Mouse (Mus musculus): Measurements from ENCODE around the gene Mmp9. TPM values are rescaled to one million over a fixed set of nuclear protein-coding genes. Genes with fewer than 3 reads are reported as not detected.

Gene Mmp9
- polyA plus RNA-seq, 1 experiment from 2014 or later, result 5.7 TPM

DNA sequence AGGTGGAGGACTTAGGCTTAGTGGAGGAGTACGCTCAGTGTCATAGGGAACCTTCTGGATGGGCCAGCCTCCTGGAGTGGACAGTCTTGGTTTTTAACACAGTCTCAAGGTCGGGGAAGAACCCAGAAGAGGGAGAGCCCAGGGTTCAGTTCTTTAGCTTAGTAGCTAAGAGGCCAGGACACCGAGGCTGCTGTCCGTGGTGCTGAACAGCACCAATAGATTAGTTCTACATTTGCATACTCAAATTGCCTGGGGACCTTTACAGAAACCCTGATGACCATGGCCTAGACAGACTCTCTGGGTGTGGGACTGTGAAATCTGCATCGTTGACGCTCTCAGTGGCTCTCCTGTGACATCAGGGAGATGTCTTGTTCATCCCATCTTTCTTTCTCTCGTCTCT lies 39.2 kb downstream of the Mmp9 start:
- Histone ChIP-seq H3K9ac (no peak overlapping the region), H3K27ac (no peak overlapping the region), H3K27me3 (peaks cover 8% of the 10 kb centered on the region), H3K9me3 (replicated peaks) (no peaks in the 10 kb centered on the region), H3K4me1 (no peaks in the 10 kb centered on the region; the same call in 1 of the 2 replicates), H3K4me3 (no peak overlapping the region), H3K36me3 (no peaks in the 10 kb centered on the region), H3K4me2 (replicated peaks) (no peak overlapping the region)
- WGBS, result 22% methylated on average over 7 of the region's 7 CpGs
- ATAC-seq (ENCODE audit: low FRiP score), result no peak

DNA sequence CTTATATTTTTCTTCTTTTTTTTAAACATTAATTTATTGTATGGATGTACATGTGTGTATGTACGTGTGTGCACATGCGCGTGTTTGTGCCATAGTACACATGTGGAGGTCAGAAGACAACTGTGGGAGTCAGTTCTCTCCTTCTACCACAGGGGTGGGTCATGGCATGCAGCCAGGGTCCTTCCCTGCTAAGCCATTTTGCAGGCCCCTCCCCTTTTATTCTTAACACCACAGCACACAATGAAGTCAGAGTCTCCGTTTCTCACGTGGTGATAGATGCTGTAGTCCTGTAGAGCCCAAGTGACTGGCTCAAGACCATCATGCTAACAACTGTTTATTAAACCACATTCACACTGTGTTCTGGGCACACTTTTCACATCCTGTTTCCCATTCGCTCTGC lies 45.4 kb downstream of the Mmp9 start:
- no peak overlapping the region for H3K4me2 ChIP-seq (replicated peaks)
- no peaks in the 10 kb centered on the region for H3K9me3 ChIP-seq (replicated peaks)
- H3K27me3 ChIP-seq, result peaks cover 5% of the 10 kb centered on the region; the same call in 1 of the 2 replicates
- 83% methylated on average over 6 of the region's 6 CpGs for WGBS
- no peak overlapping the region for H3K4me3 ChIP-seq
- no peak for ATAC-seq (ENCODE audit: low FRiP score)
- no peak overlapping the region for H3K27ac ChIP-seq
- no peaks in the 10 kb centered on the region for H3K36me3 ChIP-seq
- no peaks in the 10 kb centered on the region for H3K4me1 ChIP-seq
- no peak overlapping the region for H3K9ac ChIP-seq

DNA sequence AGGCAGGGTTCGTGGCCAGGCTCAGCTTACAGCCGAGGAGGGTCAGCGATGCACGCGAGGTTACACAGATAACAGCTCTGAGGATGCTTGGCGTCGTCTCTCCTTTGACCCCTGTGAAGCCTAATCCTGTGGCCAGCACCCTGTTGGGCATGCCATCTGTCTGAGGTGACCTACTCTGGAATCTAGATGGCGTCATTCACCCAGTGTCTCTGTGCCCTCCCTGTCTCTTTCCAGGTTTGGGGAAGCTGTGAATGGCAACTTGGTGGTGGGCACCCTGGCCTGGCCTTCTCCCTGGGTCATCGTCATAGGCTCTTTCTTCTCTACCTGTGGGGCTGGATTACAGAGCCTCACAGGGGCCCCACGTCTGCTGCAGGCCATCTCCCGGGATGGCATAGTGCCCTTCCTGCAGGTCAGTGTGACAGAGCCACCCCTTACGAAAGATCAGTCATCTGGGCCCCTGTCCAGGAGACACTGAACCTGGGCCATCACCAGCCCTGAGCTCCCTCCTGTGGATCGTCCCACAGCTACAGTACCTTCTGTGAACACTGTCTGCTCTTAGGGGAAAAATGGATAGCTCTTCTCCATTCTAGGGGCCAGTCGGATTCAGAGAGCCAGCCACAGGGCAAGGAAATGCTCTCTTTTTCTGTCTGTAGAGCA lies 45.9 kb downstream of the Mmp9 start:
- WGBS, result 79% methylated on average over 14 of the region's 14 CpGs
- Histone ChIP-seq H3K9ac (no peak overlapping the region), H3K27ac (no peak overlapping the region), H3K4me2 (replicated peaks) (no peak overlapping the region), H3K27me3 (peaks cover 5% of the 10 kb centered on the region; the same call in 1 of the 2 replicates), H3K4me3 (no peak overlapping the region), H3K36me3 (no peaks in the 10 kb centered on the region), H3K9me3 (replicated peaks) (no peaks in the 10 kb centered on the region), H3K4me1 (peaks cover 2% of the 10 kb centered on the region; the same call in 1 of the 2 replicates)
- no peak for ATAC-seq (ENCODE audit: low FRiP score)

DNA sequence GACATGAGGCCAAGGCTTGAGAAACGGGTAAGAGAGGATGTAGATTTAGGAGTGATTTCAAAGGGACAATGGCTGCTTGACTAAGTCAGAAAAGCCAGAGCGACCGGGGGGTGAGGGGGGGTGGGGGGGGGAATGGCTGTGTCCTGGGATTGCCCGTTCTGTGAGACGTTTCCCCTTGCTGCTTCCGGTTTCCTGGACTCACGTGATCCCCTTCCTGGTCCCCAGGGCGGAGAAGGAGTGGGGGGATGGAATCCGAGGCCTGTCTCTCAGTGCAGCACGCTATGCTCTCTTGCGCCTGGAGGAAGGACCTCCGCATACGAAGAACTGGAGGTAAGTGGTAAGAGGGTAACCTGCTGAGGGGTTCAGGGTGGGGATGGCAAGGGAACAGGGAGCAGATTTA lies 48.2 kb downstream of the Mmp9 start:
- Histone ChIP-seq H3K27me3 (no peaks in the 10 kb centered on the region), H3K27ac (no peak overlapping the region), H3K4me1 (peaks cover 2% of the 10 kb centered on the region; the same call in 1 of the 2 replicates), H3K4me2 (replicated peaks) (no peak overlapping the region), H3K4me3 (no peak overlapping the region), H3K9ac (no peak overlapping the region), H3K9me3 (replicated peaks) (no peaks in the 10 kb centered on the region), H3K36me3 (peaks cover 6% of the 10 kb centered on the region; the same call in 1 of the 2 replicates)
- 74% methylated on average over 13 of the region's 13 CpGs for WGBS
- ATAC-seq (ENCODE audit: low FRiP score), result no peak

DNA sequence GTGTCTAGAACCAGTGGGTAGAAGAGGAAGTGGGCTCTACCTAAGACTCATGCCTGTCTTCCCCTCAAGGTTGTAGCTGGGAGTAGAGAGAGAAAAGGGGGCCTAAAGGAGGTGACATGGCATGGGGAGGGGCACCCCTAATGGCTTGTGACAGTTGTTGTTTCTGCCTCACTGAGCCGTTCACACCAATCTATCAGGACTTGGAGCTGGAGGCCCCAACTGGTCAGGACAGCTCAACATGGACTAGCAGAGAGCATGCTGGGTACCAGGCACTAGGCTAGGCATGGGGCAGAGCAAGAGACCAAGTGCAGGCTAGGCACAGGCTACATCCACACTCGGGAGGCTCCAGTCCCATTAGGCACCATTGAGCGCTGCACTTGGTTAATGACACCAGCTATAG lies 50.5 kb downstream of the Mmp9 start:
- Histone ChIP-seq H3K4me3 (no peak overlapping the region), H3K4me2 (replicated peaks) (no peak overlapping the region), H3K36me3 (peaks cover 11% of the 10 kb centered on the region; the same call in 1 of the 2 replicates), H3K27ac (no peak overlapping the region), H3K9me3 (replicated peaks) (no peaks in the 10 kb centered on the region), H3K9ac (no peak overlapping the region), H3K4me1 (peaks cover 6% of the 10 kb centered on the region; the same call in 1 of the 2 replicates), H3K27me3 (peaks cover 2% of the 10 kb centered on the region)
- WGBS, result 74% methylated on average over 3 of the region's 3 CpGs
- ATAC-seq (ENCODE audit: low FRiP score), result no peak

DNA sequence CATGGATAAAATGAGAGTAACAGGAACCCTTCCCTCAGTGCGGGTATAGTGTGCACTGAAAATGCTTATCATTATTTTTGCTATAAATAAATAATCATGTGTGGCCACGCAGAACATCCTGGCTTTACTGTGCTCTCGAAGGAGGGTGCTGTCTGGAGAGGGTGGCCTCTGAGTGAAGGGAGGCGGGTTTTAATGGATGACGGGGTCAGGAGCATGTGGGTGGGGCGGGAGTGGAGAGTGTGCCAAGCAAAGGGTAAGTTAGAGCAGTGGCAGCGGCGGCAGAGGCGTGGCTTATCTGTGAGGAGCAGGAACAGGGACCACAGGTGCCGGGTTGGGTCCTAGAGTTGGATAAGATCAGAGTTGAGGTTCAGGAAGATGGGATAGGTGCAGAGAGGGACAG lies 51.2 kb downstream of the Mmp9 start:
- H3K4me2 ChIP-seq (replicated peaks), result no peak overlapping the region
- peaks cover 9% of the 10 kb centered on the region for H3K27me3 ChIP-seq
- H3K4me1 ChIP-seq, result peaks cover 6% of the 10 kb centered on the region; the same call in 1 of the 2 replicates
- 53% methylated on average over 10 of the region's 10 CpGs for WGBS
- no peak overlapping the region for H3K9ac ChIP-seq
- no peaks in the 10 kb centered on the region for H3K9me3 ChIP-seq (replicated peaks)
- no peak overlapping the region for H3K4me3 ChIP-seq
- peaks cover 11% of the 10 kb centered on the region; the same call in 1 of the 2 replicates for H3K36me3 ChIP-seq
- H3K27ac ChIP-seq, result 0 out of 2 replicates have a peak overlapping the region, but pooled peaks have one; percentile 2
- ATAC-seq (ENCODE audit: low FRiP score), result no peak

DNA sequence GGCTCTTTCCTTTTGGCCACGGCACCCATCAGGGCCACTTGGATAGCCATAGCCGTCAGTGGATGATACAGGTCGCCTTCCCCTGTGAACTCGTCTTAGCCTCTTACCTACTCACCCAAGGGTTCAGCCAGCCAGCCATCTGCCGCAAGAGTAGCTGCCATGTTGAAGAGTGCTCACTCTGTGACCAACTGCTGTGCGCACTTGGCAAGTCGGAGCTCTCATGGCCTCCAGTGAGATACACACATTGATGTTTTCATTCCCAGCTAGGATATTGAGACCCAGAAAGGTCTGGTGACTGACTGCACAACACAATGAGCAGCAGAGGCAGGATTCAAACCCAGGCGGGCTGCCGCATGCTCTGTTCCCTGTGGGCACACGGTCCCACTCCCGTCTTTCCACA lies 53.6 kb downstream of the Mmp9 start:
- peaks cover 18% of the 10 kb centered on the region for H3K36me3 ChIP-seq
- no peak overlapping the region for H3K4me2 ChIP-seq (replicated peaks)
- H3K27me3 ChIP-seq, result peaks cover 33% of the 10 kb centered on the region
- WGBS, result 89% methylated on average over 11 of the region's 11 CpGs
- peaks cover 22% of the 10 kb centered on the region for H3K4me1 ChIP-seq
- H3K4me3 ChIP-seq, result no peak overlapping the region
- H3K9ac ChIP-seq, result no peak overlapping the region
- no peak for ATAC-seq (ENCODE audit: low FRiP score)
- H3K27ac ChIP-seq, result no peak overlapping the region
- H3K9me3 ChIP-seq (replicated peaks), result no peaks in the 10 kb centered on the region

DNA sequence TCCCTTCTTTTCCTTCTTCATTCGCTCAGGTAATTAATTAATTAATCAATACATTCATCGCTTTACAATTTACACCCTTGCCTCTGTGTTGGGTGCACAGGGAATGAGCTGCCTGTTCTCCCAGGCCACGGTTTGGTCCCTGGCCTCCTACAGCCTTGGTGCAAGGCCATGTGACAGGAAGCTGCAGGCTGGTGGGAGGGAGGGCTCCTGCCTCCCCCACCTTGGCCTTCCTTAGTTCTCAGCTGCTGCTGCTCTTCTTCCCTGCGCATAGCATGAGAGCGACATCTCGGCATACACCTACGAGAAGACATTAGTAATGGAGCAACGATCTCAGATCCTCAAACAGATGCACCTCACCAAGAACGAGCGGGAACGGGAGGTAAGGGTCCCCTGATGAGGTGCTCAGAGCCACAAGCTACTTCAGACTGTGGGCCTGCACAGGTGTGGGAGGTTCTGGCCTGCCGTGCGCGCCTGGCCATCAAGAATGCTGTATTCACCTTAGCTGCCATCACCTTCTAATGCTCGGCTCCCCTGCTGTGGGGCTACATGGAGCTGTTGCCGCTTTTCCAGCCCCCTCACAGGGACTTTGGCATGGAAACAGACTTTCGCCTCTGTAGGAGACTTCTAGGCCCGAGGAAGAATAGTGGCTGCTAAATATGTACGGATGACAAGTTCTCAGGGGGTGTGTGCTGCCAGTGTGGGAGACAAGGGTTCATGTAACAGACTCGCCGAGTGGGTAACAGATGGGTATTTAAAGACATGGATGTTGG lies 54.3 kb downstream of the Mmp9 start:
- H3K4me2 ChIP-seq (replicated peaks), result no peak overlapping the region
- no peaks in the 10 kb centered on the region for H3K9me3 ChIP-seq (replicated peaks)
- H3K4me3 ChIP-seq, result no peak overlapping the region
- no peak overlapping the region for H3K27ac ChIP-seq
- ATAC-seq (ENCODE audit: low FRiP score), result no peak
- peaks cover 40% of the 10 kb centered on the region for H3K27me3 ChIP-seq
- WGBS, result 55% methylated on average over 21 of the region's 21 CpGs
- peaks cover 23% of the 10 kb centered on the region for H3K36me3 ChIP-seq
- H3K4me1 ChIP-seq, result peaks cover 22% of the 10 kb centered on the region
- H3K9ac ChIP-seq, result no peak overlapping the region

DNA sequence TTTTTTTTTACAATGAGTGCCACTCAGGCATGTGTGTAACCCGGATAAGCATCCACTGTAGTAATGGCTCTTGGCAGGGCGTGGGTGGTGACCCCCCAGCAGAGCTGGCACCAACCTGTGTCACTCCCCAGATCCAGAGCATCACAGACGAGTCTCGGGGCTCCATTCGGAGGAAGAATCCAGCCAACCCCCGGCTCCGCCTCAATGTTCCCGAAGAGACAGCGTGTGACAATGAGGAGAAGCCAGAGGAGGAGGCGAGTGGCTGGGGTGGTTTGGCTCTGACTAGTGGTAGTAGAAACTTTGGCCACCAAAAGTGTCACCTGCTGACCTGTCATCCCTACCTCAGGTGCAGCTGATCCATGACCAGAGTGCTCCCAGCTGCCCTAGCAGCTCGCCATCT lies 55.4 kb downstream of the Mmp9 start:
- peaks cover 22% of the 10 kb centered on the region for H3K4me1 ChIP-seq
- H3K36me3 ChIP-seq, result peaks cover 35% of the 10 kb centered on the region
- H3K9ac ChIP-seq, result no peak overlapping the region
- no peak overlapping the region for H3K27ac ChIP-seq
- 72% methylated on average over 11 of the region's 11 CpGs for WGBS
- no peaks in the 10 kb centered on the region for H3K9me3 ChIP-seq (replicated peaks)
- no peak overlapping the region for H3K4me2 ChIP-seq (replicated peaks)
- peaks cover 49% of the 10 kb centered on the region for H3K27me3 ChIP-seq
- no peak for ATAC-seq (ENCODE audit: low FRiP score)
- H3K4me3 ChIP-seq, result no peak overlapping the region

DNA sequence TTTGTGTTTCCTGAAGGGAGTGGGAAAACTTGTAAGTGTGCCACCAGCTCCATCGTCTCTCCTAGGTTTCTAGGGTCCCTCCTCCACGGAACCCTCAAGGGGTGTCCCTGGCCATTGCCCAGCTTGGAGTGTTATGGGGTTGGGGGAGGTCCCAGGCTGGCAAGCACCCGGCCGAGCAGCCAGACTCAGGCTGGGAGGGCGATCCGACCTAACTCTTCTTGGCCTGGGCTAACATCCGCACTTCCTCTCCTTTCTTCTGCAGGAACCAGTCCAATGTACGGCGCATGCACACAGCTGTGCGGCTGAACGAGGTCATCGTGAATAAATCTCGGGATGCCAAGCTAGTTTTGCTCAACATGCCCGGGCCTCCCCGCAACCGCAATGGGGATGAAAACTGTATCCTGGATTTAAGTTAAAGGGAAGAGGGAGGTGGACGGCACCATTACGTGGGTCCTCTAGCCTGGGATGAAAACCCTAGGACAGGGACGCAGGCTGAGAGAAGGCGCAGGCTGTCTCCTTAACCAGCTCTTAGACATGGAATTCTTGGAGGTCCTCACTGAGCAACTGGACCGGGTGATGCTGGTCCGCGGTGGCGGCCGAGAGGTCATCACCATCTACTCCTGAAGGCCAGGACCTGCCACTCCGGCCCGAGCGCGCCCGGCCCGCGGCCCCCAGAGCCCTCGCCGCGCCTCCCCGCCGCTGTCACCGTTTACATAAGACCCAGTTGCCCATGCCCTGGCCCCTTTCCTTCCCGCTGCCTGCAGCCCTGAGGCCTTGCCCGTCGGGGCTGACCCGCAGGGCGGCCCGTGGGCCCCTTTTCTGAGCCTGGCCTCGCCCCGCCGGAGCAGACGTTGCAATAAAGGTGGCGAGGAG lies 56.5 kb downstream of the Mmp9 start:
- Histone ChIP-seq H3K4me3 (peak overlapping the region; percentile 27), H3K9ac (peak overlapping the region; percentile 55), H3K27me3 (peaks cover 49% of the 10 kb centered on the region), H3K27ac (no peak overlapping the region), H3K4me1 (peaks cover 20% of the 10 kb centered on the region), H3K36me3 (peaks cover 46% of the 10 kb centered on the region), H3K4me2 (replicated peaks) (peak overlapping the region; percentile 51), H3K9me3 (replicated peaks) (no peaks in the 10 kb centered on the region)
- 15% methylated on average over 49 of the region's 49 CpGs for WGBS
- peak; percentile 7; the same call in 1 of the 2 replicates for ATAC-seq (ENCODE audit: low FRiP score)

DNA sequence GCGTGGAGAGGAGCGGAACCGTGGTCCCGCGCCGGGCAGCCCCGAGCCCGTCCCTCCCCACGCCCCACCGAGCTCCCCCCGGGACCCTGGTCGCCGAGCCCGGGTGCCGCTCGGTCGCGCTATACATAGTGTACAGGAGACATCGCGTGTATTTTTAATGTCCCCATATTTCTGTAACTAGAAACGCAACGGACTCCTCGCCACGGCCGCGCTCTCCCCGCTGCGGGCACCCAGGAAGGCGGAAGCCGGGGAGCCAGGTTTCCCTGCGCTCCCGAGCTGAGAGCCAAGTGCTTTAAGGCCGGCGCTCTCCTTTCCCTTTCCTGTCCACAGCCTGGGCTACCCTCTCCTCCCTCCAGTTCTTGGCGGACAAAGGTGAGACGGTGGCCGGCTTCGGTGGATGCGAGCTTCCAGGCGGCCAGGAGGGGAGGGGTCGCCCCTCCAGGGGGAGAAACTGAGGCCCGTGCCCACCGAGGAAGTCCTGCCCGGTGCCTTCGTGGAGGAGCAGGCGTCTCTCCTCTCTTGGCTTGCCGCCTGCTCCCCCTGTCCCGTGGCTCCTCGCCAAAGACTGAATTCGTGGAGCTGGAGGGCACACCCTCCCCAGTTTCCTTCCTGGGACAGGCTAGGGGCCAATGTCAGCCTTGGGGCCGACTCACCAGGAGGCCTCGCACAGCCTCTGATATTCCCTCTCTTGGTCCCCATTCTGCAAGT lies 57.3 kb downstream of the Mmp9 start:
- peak overlapping the region; percentile 55 for H3K9ac ChIP-seq
- peak overlapping the region; percentile 51 for H3K4me2 ChIP-seq (replicated peaks)
- H3K9me3 ChIP-seq (replicated peaks), result no peaks in the 10 kb centered on the region
- H3K4me3 ChIP-seq, result peak overlapping the region; percentile 27
- peaks cover 49% of the 10 kb centered on the region for H3K27me3 ChIP-seq
- ATAC-seq (ENCODE audit: low FRiP score), result peak; percentile 14; the same call in 1 of the 2 replicates
- H3K36me3 ChIP-seq, result peaks cover 49% of the 10 kb centered on the region
- H3K27ac ChIP-seq, result no peak overlapping the region
- 2% methylated on average over 52 of the region's 52 CpGs for WGBS
- H3K4me1 ChIP-seq, result peaks cover 20% of the 10 kb centered on the region
